Mouse (Mus musculus): ENCODE measurements around the gene Mlana. TPM values are rescaled to one million over a fixed set of nuclear protein-coding genes. Genes with fewer than 3 reads are reported as not detected.

The Mlana gene
- polyA plus RNA-seq, 1 experiment from 2014 or later: not detected

GRCm38 (mm10) chr19:29708003-29708402, 10.4 kb downstream of the Mlana start:
- Histone ChIP-seq H3K9me3 (ENCODE audit: control insufficient read depth, low read depth, low read length) (no peaks in the 10 kb centered on the region), H3K27ac (ENCODE audit: low read length) (no peak overlapping the region), H3K4me3 (ENCODE audit: low read depth, low read length) (no peak overlapping the region), H3K4me2 (replicated peaks; ENCODE audit: low read depth, low read length) (peak overlapping the region; percentile 34), H3K9ac (replicated peaks; ENCODE audit: low read depth, low read length) (no peak overlapping the region), H3K27me3 (ENCODE audit: control insufficient read depth, insufficient read depth, low read length) (no peaks in the 10 kb centered on the region), H3K4me1 (ENCODE audit: control insufficient read depth, insufficient read depth, low read length) (no peaks in the 10 kb centered on the region), H3K36me3 (ENCODE audit: control insufficient read depth, insufficient read depth, low read length) (no peaks in the 10 kb centered on the region)
- 38% methylated on average over 14 of the region's 14 CpGs for WGBS
- no peak for ATAC-seq (ENCODE audit: insufficient number of reproducible peaks, insufficient read depth, low FRiP score, low read depth)

DNA sequence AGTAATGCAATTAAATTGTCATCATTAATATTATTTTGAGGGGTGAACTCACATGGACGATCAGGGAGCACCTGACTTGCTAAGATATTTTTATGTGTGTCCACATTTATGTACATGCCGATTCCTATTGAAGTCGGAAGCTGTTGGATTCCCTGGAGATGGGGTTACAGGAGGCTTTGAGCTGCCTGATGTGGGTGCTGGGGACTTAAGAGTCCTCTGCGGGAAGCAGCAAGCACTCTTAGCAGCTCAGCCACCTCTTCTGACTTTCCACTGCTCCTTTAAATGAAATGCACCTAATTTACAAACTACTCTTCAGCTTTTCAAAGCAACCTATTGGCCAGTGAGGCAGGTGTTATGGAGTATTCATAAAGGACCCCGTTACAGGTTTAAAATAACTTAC, 10.8 kb downstream of the Mlana start:
- peak overlapping the region; percentile 34; the same call in 1 of the 2 replicates for H3K4me2 ChIP-seq (replicated peaks; ENCODE audit: low read depth, low read length)
- H3K9ac ChIP-seq (replicated peaks; ENCODE audit: low read depth, low read length): no peak overlapping the region
- H3K4me3 ChIP-seq (ENCODE audit: low read depth, low read length): no peak overlapping the region
- H3K27me3 ChIP-seq (ENCODE audit: control insufficient read depth, insufficient read depth, low read length): no peaks in the 10 kb centered on the region
- no peaks in the 10 kb centered on the region for H3K9me3 ChIP-seq (ENCODE audit: control insufficient read depth, low read depth, low read length)
- H3K27ac ChIP-seq (ENCODE audit: low read length): no peak overlapping the region
- no peak for ATAC-seq (ENCODE audit: insufficient number of reproducible peaks, insufficient read depth, low FRiP score, low read depth)
- WGBS: 46% methylated on average over 5 of the region's 5 CpGs
- H3K36me3 ChIP-seq (ENCODE audit: control insufficient read depth, insufficient read depth, low read length): peaks cover under 1% of the 10 kb centered on the region; the same call in 1 of the 2 replicates
- H3K4me1 ChIP-seq (ENCODE audit: control insufficient read depth, insufficient read depth, low read length): no peaks in the 10 kb centered on the region

GRCm38 (mm10) chr19:29709461-29709860, 11.8 kb downstream of the Mlana start:
- Histone ChIP-seq H3K4me3 (ENCODE audit: low read depth, low read length) (no peak overlapping the region), H3K9me3 (ENCODE audit: control insufficient read depth, low read depth, low read length) (no peaks in the 10 kb centered on the region), H3K9ac (replicated peaks; ENCODE audit: low read depth, low read length) (no peak overlapping the region), H3K4me1 (ENCODE audit: control insufficient read depth, insufficient read depth, low read length) (no peaks in the 10 kb centered on the region), H3K27ac (ENCODE audit: low read length) (no peak overlapping the region), H3K27me3 (ENCODE audit: control insufficient read depth, insufficient read depth, low read length) (no peaks in the 10 kb centered on the region), H3K36me3 (ENCODE audit: control insufficient read depth, insufficient read depth, low read length) (peaks cover 3% of the 10 kb centered on the region; the same call in 1 of the 2 replicates), H3K4me2 (replicated peaks; ENCODE audit: low read depth, low read length) (no peak overlapping the region)
- WGBS: 80% methylated on average over 3 of the region's 3 CpGs
- no peak for ATAC-seq (ENCODE audit: insufficient number of reproducible peaks, insufficient read depth, low FRiP score, low read depth)

DNA sequence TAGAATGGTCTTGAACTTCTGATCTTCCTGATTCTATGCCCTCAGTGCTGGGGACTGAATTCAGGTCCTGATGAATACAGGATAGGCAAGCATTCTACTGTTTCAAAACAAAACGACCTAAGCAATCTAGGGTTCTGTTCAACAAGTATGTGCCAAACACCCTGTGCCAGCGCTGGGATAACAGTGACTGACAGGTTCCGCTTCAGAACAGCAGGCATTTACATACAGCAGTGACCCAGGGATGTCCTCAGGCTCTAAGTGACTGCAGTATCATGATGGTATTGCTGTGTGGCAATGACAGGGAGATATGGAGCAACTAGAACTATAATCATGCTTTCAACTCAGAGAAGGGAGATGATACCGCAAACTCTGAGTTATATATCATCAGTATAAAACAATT, 15.8 kb downstream of the Mlana start:
- Histone ChIP-seq H3K9ac (replicated peaks; ENCODE audit: low read depth, low read length) (no peak overlapping the region), H3K27me3 (ENCODE audit: control insufficient read depth, insufficient read depth, low read length) (no peaks in the 10 kb centered on the region), H3K4me1 (ENCODE audit: control insufficient read depth, insufficient read depth, low read length) (no peaks in the 10 kb centered on the region), H3K36me3 (ENCODE audit: control insufficient read depth, insufficient read depth, low read length) (peaks cover 20% of the 10 kb centered on the region), H3K27ac (ENCODE audit: low read length) (no peak overlapping the region), H3K4me3 (ENCODE audit: low read depth, low read length) (no peak overlapping the region), H3K9me3 (ENCODE audit: control insufficient read depth, low read depth, low read length) (no peaks in the 10 kb centered on the region), H3K4me2 (replicated peaks; ENCODE audit: low read depth, low read length) (no peak overlapping the region)
- no peak for ATAC-seq (ENCODE audit: insufficient number of reproducible peaks, insufficient read depth, low FRiP score, low read depth)
- WGBS: 87% methylated on average over 4 of the region's 4 CpGs

- H3K4me1 ChIP-seq (ENCODE audit: control insufficient read depth, insufficient read depth, low read length): no peaks in the 10 kb centered on the region
- H3K9me3 ChIP-seq (ENCODE audit: control insufficient read depth, low read depth, low read length): no peaks in the 10 kb centered on the region
- 79% methylated on average over 3 of the region's 3 CpGs for WGBS
- H3K36me3 ChIP-seq (ENCODE audit: control insufficient read depth, insufficient read depth, low read length): peaks cover 33% of the 10 kb centered on the region
- H3K4me3 ChIP-seq (ENCODE audit: low read depth, low read length): no peak overlapping the region
- no peaks in the 10 kb centered on the region for H3K27me3 ChIP-seq (ENCODE audit: control insufficient read depth, insufficient read depth, low read length)
- H3K9ac ChIP-seq (replicated peaks; ENCODE audit: low read depth, low read length): no peak overlapping the region
- no peak overlapping the region for H3K4me2 ChIP-seq (replicated peaks; ENCODE audit: low read depth, low read length)
- H3K27ac ChIP-seq (ENCODE audit: low read length): no peak overlapping the region
- ATAC-seq (ENCODE audit: insufficient number of reproducible peaks, insufficient read depth, low FRiP score, low read depth): no peak
These were observed 20.2 kb downstream of the Mlana start for GRCm38 (mm10) chr19:29717854-29718253.

DNA sequence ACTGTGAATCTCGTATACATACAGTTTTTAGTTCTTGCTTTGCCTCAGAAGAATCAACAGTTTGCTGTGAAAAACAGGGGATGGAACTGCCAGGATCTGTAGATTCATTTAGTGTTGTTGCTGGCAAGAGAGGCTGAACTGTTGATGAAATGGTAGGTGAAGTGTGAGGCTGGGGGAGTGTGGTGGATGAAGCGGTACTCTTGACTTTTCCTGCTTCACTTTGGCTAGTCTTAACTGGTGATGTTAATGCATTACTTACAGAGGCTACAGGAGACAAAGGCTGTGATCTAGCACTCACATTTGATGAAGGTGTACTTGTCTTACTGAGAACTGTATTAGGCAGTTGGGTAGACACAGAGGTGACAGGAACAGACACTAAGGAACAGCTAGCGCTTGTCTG, 20.9 kb downstream of the Mlana start:
- no peak for ATAC-seq (ENCODE audit: insufficient number of reproducible peaks, insufficient read depth, low FRiP score, low read depth)
- Histone ChIP-seq H3K9me3 (ENCODE audit: control insufficient read depth, low read depth, low read length) (no peaks in the 10 kb centered on the region), H3K4me2 (replicated peaks; ENCODE audit: low read depth, low read length) (no peak overlapping the region), H3K9ac (replicated peaks; ENCODE audit: low read depth, low read length) (no peak overlapping the region), H3K4me1 (ENCODE audit: control insufficient read depth, insufficient read depth, low read length) (no peaks in the 10 kb centered on the region), H3K27ac (ENCODE audit: low read length) (no peak overlapping the region), H3K4me3 (ENCODE audit: low read depth, low read length) (no peak overlapping the region), H3K27me3 (ENCODE audit: control insufficient read depth, insufficient read depth, low read length) (no peaks in the 10 kb centered on the region), H3K36me3 (ENCODE audit: control insufficient read depth, insufficient read depth, low read length) (peaks cover 33% of the 10 kb centered on the region)
- 96% methylated on average over 3 of the region's 3 CpGs for WGBS

DNA sequence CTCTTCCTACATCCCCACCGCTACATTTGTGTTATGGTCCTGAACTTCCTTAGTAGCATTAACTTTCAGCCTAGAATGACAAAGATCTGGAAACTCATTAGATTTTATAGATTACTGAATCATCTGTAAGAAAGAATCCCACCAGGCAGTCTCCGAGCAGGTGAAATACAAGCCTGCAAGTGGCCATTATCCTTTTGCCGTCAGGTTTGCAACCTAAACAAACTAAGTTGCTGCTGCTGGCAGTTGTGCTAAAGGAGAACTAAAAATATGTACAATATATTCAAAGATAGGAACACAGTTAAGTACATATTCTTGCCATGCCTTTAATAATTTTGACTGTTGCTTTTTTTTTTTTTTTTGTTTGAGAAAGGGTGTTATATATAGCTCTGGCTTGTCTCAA, 37.8 kb downstream of the Mlana start:
- 74% methylated on average over 3 of the region's 3 CpGs for WGBS
- no peaks in the 10 kb centered on the region for H3K36me3 ChIP-seq (ENCODE audit: control insufficient read depth, insufficient read depth, low read length)
- no peaks in the 10 kb centered on the region for H3K27me3 ChIP-seq (ENCODE audit: control insufficient read depth, insufficient read depth, low read length)
- no peak overlapping the region for H3K4me3 ChIP-seq (ENCODE audit: low read depth, low read length)
- H3K4me1 ChIP-seq (ENCODE audit: control insufficient read depth, insufficient read depth, low read length): no peaks in the 10 kb centered on the region
- H3K27ac ChIP-seq (ENCODE audit: low read length): no peak overlapping the region
- H3K9me3 ChIP-seq (ENCODE audit: control insufficient read depth, low read depth, low read length): no peaks in the 10 kb centered on the region
- ATAC-seq (ENCODE audit: insufficient number of reproducible peaks, insufficient read depth, low FRiP score, low read depth): no peak
- no peak overlapping the region for H3K9ac ChIP-seq (replicated peaks; ENCODE audit: low read depth, low read length)
- H3K4me2 ChIP-seq (replicated peaks; ENCODE audit: low read depth, low read length): no peak overlapping the region

DNA sequence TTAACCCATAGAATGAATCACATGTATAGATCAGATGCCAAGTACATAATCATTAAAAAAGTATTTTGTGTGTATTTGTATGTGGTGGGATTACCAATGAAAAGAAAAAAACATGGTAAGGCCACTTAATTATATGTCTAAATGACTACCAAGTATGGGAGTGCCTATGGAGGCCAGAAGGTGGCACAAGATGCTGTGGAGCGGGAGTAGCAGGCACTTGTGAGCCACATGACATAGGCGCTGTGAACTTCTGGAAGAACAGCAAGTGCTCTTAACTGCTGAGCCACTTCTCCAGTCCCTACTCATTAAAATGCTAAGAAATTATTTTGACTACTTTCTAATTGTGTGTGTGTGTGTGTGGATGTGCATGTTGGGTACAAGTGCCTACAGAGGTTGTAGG, 42.0 kb downstream of the Mlana start:
- no peaks in the 10 kb centered on the region for H3K36me3 ChIP-seq (ENCODE audit: control insufficient read depth, insufficient read depth, low read length)
- H3K27me3 ChIP-seq (ENCODE audit: control insufficient read depth, insufficient read depth, low read length): no peaks in the 10 kb centered on the region
- H3K9ac ChIP-seq (replicated peaks; ENCODE audit: low read depth, low read length): no peak overlapping the region
- no peaks in the 10 kb centered on the region for H3K9me3 ChIP-seq (ENCODE audit: control insufficient read depth, low read depth, low read length)
- no peak overlapping the region for H3K4me3 ChIP-seq (ENCODE audit: low read depth, low read length)
- ATAC-seq (ENCODE audit: insufficient number of reproducible peaks, insufficient read depth, low FRiP score, low read depth): no peak
- H3K27ac ChIP-seq (ENCODE audit: low read length): no peak overlapping the region
- no peaks in the 10 kb centered on the region for H3K4me1 ChIP-seq (ENCODE audit: control insufficient read depth, insufficient read depth, low read length)
- WGBS: 85% methylated on average over 2 of the region's 2 CpGs
- no peak overlapping the region for H3K4me2 ChIP-seq (replicated peaks; ENCODE audit: low read depth, low read length)

DNA sequence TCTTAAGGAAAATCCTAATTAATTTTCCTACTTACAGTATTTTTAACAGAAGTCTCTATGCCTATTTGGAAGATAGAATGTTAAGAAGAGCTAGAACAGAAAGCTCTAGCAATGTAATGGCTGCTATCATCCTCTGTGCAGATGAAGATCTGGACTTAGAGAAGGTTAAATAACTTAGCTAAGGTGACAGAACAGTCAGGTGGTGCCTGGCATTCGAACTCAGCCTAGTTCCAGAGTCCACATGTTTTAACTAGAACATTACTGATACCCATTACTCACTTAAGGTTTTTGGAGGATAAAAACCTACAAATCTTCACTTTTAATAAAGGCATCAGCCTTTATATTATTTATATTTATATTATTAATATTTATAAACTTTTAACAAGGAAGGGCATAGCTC, 43.0 kb downstream of the Mlana start:
- H3K9me3 ChIP-seq (ENCODE audit: control insufficient read depth, low read depth, low read length): no peaks in the 10 kb centered on the region
- H3K36me3 ChIP-seq (ENCODE audit: control insufficient read depth, insufficient read depth, low read length): no peaks in the 10 kb centered on the region
- no peaks in the 10 kb centered on the region for H3K4me1 ChIP-seq (ENCODE audit: control insufficient read depth, insufficient read depth, low read length)
- H3K9ac ChIP-seq (replicated peaks; ENCODE audit: low read depth, low read length): no peak overlapping the region
- H3K27me3 ChIP-seq (ENCODE audit: control insufficient read depth, insufficient read depth, low read length): no peaks in the 10 kb centered on the region
- no peak overlapping the region for H3K4me3 ChIP-seq (ENCODE audit: low read depth, low read length)
- no peak overlapping the region for H3K27ac ChIP-seq (ENCODE audit: low read length)
- WGBS: 79% methylated on average over 1 of the region's 1 CpGs
- no peak overlapping the region for H3K4me2 ChIP-seq (replicated peaks; ENCODE audit: low read depth, low read length)
- no peak for ATAC-seq (ENCODE audit: insufficient number of reproducible peaks, insufficient read depth, low FRiP score, low read depth)
